Mouse (Mus musculus): ENCODE results near the gene Cux2.

Cux2 gene

DNA sequence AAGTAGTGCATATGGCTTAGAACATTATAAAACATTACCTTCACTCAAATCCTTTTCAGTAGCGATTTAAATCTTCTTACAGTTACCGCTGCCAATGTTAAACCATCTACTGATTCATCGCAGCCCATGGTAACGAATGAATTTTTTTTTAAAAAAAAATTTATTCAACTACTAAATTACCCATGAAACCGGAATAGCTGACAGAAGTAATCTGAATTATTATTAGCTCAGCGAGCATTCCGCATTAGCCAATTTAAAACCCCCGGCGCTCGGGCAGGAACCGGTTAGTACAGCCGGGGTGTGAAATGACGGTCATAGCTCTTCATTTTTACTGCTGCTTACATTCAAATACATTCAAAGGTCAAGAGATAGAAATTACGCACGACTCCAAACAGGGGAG lies 80.9 kb downstream of the Cux2 start:
- no peak for DNase-seq (ENCODE audit: extremely low read depth, insufficient read length, low spot score)

DNA sequence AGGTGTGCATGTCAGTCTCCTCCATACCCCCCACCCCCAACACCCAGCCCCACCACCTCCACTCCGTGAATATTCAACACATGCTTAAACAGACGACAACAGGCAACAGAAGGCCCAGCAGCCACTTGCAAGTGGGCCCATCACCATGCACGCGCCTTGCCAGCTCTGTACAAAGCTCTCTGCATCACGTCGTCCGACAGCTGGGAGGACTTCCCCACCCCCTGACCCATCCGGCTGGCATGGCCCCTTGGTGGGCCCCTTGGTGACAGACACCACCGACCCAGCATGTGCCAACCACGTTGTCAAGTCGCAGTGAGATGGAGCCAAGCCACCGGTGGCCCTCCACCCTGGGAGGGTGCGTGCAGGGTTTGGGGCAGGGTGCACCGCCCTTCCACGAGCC lies 81.5 kb downstream of the Cux2 start:
- DNase-seq (ENCODE audit: extremely low read depth, insufficient read length, low spot score) = no peak

DNA sequence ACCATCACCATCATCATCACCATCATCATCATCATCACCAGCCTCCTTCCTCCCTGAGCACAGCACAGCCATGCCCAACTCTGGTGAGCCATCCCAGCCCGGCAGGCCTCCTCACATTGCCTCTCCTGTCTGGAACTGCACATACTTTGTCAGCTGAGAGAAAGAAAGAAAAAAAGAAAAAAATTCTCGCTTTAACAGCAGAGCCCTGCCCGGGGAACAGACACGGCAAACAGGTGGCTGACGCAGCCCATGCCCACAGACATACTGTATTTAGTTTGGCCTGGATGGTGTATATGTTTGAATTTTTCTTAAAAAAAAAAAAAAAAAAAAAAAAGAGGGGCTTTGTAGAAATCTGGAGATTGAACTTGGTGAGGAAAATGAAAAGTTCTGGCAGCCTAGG lies 82.4 kb downstream of the Cux2 start:
- DNase-seq (ENCODE audit: extremely low read depth, insufficient read length, low spot score) = no peak

DNA sequence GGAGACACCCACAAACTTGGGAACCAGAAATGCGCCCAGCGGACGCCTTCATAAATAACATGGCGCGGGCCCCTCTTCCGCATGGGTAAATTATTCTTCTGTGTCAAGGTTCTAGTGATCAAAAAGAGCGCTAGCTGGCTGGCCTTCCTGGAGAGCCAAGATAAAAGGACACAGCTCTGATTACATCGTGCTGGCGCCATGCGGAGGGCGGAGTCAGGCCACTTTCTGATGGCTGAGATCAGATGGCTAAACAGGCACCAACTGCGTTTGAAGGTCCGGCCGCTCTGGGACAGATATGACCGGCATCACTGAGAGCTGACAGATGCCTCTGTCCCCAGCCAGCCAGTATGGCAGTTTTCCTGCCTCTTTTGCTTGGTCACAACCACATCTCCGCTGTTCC lies 83.0 kb downstream of the Cux2 start:
- no peak for DNase-seq (ENCODE audit: extremely low read depth, insufficient read length, low spot score)

DNA sequence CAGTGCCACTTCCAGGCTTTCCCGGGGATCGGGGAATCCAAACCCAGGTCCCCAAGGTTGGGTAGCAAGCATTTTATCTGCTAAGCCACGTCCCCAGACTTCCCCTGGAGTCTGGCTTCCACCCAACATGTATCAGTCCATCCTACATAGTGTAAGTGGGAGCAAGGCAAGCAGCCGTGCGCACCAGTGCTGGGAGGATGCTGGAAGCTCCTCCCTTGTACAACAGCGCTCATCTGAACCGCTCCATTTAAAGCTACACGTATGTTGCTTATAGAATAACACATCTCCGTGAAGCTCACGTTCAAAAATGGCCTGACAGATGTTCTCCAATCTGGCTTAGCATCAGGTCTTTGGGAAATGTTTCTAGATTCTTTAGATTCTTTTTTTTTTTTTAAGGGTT lies 86.9 kb downstream of the Cux2 start:
- DNase-seq (ENCODE audit: extremely low read depth, insufficient read length, low spot score) = no peak

DNA sequence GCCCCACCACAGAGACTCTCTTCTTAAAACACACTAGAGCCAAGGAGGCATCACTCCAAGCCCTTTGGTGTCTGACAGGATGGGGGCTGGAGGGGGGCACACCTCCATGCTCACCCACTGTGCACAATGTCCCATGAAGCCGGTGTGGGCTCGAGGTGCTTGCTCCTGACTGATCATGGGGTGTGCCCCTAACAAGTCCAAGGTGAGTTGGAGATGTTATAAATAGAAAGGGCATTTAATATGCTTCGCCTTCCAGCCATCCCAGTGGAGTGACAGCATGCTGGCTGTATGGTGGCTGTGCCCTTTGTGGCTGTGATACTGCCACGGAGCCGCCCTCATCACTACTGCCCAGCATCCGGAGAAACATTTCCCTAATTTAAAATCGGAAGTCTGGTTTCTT lies 87.5 kb downstream of the Cux2 start:
- DNase-seq (ENCODE audit: extremely low read depth, insufficient read length, low spot score) = no peak

DNA sequence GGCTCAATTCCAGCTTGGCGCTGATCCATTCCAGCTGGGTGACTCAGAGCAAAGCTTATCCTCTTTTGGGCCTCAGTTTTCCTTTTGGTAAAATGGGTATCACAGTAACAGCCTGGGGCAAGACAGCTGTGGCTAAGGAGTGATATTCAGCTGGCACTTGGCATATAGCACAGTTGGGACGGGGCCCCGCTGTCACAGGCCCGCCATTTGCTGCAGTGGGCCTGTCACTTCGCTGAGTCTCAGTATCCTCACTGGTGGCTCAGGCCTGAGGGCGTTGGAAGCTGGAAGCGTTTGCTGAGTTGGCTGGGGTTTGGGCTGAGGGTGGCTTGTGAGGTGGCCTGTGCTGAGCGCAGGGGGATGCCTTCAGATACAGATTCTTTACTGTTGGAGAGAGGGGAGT lies 88.6 kb downstream of the Cux2 start:
- DNase-seq (ENCODE audit: extremely low read depth, insufficient read length, low spot score) = no peak

DNA sequence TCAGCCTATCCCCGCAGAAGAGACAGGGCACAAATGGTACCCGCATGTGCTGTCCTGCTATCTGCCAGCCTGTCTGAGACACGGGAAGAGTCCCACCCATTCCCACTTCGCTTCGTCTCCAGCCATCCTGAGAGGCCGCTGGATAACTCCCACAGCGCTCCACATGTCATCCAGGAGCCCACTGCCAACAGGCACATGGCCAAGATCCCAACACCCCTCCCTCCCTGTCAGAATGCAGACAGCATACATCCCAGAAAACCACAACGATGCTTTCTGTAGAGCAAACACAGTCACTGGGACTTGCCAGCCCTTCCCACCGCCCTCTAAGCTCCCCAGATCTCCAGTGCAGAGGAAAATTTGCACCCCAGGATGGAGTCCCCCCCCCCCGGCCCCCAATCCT lies 90.2 kb downstream of the Cux2 start:
- DNase-seq (ENCODE audit: extremely low read depth, insufficient read length, low spot score) = no peak

DNA sequence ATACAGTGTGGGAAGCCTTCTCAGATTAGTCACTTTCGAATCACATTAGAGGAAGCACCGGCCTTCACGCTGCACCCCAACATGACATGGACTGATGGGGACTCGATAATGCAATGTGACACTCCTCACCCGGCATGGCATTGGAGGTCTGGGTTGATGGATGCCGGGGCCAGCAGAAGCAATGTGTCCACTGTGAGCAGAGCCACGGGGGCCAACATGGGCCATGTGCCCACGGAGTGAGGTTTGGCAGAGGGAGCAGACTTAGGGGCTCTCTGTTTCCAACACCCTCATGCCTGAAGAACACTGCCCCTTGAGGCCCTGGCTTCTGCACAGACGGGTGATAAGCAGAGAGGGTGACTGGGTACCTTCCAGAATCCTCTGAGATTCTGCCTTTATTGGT lies 91.4 kb downstream of the Cux2 start:
- no peak for DNase-seq (ENCODE audit: extremely low read depth, insufficient read length, low spot score)

DNA sequence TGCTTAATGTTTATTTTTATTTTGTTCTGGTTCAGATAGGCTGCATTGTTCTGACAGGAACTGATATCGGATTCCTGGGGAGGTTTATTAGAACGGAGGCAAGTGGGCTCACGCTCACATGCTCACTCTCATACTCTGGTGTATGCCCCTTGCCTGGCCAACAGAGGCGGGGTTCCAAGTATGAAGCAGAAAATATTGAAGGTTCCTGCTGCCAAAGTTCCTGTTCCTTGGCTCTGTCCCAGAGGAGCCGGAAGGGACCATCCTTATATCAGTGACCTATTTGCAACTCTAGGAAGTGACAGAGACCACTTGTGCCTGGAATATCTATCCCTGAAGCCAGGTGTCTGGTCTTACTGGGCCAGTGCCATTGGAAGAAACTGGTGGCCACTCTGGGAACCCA lies 94.1 kb downstream of the Cux2 start:
- DNase-seq (ENCODE audit: extremely low read depth, insufficient read length, low spot score) = no peak

DNA sequence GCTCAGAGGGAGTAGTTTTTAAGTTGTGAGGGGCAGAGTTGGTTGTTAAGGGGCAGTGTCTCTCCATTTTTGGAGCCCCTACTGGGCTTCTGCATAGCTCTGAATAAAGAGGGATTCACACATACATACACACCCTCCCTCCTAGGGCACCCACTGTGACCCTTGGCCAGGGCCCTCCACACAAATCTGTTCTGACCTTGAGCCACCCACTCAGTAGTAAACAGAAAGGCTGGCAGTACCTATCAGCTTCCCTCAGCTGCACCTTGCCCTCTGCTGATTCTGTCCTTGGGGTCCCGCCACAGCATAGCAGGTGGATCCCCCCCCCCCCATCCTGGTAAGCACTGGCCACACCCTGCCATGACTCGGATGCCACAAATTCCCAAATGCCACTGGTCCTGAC lies 99.7 kb downstream of the Cux2 start:
- DNase-seq (ENCODE audit: extremely low read depth, insufficient read length, low spot score) = no peak

DNA sequence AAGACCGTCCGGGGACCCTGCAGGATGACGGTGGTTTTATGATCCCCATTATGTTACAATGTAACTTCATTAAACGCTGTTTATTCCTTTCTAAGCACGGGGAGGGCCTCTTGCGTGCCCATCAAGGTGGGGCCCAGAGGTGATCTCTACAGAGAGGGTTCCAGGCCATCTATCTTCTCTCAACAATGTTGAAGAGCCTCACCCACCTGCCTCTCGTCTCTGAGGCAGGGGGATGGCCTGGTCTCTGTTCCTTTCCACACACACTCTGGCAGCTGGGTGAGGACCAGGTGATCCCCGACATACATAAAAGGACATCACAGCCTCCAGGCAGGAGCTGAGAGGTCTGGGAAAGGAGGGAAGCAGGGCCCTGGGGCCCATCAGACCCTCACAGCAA lies 100.9 kb downstream of the Cux2 start:
- no peak for DNase-seq (ENCODE audit: extremely low read depth, insufficient read length, low spot score)

DNA sequence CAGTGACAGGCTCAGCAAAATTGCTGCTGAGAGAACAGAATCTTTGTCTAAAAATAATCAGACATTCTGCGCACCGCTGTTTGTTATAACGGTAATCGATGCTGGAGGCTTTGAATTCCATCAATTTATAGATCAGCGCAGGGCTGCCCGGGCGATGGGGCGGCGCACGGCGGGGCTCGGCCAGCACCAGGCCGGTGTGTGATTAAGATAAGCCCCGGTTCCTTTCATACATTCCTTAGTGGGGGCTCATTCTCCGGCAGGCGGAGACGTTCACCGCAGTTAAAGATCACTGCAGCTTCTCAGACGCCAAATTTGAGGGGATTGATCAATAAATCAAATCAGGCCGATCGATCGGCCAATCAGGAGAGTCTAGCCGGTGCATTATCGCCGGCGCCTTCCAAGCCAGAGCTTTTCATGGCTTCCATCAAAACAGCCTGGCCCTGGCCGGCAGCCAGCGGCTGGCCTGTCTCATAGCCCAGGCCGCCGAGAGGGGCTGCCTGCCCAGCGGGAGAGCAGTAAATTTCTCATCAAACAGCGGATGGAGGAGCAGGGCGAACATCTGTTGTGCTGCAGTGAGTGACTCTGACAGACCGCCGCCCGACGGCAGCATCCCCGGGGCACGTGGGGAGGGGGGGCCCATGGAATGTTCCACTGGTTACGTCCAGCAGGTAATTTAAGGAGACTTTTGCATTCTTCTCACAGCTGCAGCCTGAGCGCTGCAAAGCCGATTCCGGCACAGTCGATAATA lies 101.4 kb downstream of the Cux2 start:
- no peak for DNase-seq (ENCODE audit: extremely low read depth, insufficient read length, low spot score)

DNA sequence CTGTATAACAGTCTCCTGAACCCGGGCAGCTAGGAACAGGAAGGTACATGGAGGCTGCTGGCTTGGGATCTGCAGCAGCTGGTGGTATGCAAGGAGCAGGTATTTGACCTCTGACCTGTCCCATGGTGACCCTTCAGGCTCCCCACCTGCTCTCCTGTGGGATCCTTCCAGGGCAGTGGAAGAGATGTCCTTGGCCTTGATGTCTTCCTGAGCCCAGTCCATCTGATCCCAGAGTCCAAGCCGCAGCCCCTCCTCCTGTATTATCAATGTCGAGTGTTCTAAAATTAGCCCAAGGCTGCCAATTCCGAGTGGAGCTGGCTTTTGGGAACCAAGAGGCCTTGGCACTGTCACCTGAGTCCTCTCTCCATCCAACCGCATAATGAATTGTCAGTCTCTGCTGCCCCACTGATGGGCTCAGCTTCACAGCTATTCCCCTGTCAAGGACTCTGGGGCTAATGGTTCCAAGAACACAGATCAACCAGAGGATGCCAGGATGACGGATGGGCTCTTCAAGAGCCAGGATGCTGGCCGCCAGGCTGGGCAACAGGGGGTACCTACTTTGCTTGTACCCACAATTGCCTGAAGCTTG lies 103.2 kb downstream of the Cux2 start:
- no peak for DNase-seq (ENCODE audit: extremely low read depth, insufficient read length, low spot score)

DNA sequence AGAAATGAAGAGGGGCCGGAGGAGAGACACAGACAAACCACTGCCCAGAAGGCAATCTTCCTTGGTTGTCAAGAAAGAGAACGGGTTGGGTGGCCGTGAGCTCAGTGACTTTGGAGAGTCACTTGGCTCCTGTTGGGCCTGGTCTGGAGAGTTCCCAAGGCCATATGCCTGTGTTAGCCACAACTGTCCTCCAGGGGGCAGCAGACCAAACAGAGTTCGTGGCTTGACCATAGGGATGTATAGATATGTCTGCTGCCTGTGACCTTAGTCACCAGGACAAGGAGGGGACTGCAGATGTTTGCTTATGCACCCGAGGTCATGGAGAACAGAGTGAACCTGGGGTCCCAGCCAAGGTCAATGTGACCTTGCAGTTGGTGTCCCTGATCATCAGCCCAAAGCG lies 104.1 kb downstream of the Cux2 start:
- DNase-seq (ENCODE audit: extremely low read depth, insufficient read length, low spot score) = no peak

DNA sequence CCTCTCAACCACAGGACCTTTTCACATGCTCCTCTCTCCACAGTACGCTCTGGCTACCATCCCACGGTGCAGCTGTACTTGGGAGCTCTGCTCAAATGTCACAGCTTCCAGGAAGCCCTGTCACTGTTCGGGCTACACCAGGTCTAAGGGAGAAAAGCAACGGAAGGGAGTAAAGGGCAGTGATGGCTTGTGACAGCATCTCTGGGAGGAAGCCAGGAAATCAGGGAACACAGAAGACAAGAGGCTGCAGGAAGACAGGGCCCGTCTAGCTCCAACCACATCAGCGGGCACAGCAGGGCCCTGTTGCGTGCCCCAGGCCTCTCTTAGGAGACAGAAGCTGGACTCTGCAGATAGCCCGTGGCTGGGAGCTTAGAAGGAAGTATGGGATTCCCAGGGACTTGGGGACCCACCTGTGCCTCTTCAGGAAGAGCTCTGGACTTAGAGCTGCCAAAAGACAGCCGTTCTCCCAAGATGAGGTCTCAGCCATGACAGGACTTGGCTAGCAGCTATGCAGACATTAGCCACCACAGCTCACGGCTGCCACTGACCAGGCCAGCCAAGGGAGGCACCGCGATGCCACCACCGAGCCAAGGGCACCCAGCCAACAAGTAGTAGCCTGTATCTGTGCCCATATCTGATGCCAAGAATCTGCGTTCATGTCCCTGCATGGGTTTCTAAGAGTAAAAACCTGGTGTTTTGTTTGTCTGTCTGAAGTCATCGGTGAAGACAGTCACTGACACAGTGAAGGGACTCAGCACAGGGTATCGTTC lies 105.7 kb downstream of the Cux2 start:
- DNase-seq (ENCODE audit: extremely low read depth, insufficient read length, low spot score) = no peak

DNA sequence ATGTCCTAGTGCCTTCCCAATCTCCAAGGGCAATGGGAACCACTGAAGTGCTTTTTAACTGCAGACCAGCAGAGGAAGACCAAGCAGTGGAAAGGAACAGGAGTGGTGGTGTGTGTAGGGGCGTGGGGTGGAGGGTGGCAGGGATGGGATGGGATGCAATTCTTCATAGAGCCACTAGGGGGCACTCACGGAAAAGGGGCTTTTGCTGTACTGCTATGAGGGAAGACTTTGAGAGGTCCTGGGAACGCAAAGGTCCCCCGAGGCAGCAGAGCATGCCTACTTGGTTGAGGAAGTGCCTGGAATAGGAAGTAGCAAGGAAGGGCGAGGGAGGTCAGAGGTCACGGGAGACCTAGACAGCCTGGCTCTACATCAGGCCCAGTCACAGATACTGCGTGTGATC lies 106.4 kb downstream of the Cux2 start:
- no peak for DNase-seq (ENCODE audit: extremely low read depth, insufficient read length, low spot score)

DNA sequence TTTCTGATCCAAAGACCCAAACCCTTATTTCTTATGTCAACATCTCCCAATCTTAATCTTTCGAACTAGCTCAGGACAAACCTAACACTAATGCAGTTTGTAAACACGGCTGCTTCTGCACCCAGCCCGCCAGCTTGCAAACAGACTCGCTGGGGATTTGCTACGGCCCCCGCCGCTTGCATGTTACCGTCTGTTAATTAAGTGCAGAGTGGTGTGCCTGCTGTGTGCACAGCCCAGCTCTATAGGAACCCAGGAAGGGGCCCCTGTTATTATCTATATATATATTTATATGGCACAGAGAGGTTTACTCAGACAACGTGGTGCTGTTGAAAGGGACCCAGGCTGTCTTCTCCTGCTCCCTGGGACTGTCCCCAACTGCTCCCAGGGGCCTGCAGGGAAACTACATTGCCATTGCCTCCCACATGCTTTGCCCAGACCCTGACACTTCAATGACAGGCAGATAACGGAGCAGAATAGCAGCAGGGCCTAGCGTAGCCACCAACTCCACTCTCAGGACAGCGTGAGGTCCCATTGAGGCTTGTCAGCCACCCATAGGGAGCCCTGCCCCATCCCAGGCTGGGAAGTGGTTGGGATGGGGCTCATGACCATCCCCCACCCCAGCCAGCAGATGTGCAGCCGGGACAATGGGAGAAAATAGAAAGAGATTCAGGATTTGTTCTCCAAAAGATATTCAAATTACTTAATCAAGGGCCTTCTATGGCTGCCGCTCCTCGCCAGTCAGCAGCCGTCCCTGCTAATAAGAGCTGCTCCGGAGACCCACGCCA lies 111.6 kb downstream of the Cux2 start:
- no peak for DNase-seq (ENCODE audit: extremely low read depth, insufficient read length, low spot score)

DNA sequence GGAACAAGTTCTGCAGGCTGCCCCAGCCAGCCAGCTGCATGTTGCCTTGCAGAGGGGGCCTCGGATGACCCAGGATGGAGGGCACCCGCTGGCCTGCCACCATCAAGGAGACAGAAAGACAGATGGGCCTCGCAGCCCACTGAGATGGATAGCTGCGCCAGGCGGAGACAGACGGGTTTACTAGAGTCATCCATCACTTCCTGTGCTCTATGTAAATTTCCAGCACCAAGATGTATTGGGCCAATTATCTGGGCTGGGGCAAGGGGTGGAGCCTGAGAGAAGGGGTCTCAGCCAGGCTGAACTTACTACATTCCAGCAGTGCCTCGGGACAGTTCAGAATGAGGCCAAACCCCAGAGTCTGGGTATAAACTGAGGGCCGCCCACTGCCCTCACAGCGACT lies 119.6 kb downstream of the Cux2 start:
- no peak for DNase-seq (ENCODE audit: extremely low read depth, insufficient read length, low spot score)

DNA sequence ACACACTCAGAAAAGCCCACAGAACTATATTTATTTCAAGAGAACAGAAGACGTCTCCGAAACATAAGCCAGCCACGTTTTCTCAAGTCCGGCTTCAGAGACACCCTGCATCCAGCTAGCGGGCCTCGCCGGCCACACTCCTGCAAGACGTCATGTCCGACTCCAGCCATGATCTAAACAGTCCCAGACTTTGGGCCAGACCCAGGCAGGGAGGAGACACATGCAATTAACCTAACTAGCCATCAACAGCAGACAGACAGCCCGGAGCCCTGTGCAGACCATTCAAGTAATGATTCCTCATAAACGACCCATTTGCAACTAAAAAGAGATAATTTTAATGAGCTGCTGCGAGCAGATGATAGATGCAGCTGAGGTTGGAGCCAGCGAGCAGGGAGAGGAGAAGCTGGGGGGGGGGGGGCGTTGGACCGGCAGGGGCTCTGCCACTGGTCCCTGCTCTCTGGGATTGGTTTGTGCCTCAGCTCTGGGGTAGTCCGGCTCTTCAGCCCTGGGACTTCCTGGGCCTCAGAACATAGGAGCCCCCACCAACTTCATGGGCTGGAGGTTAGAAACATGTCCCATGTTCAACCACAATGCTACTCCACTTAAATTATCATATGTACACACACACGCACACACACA lies 121.4 kb downstream of the Cux2 start:
- DNase-seq (ENCODE audit: extremely low read depth, insufficient read length, low spot score) = no peak

DNA sequence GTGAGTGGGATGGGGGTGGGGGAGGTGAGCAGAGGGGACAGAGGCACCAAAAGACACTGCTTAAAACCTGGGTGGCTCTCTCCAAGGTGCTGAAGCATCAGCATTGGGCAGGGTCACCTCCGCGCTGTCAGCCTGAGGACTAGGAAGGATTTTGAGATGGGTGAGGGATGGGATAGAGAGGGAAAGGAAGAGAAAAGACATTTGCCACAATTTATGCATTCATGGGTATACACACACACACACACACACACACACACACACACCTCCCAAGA lies 123.4 kb downstream of the Cux2 start:
- no peak for DNase-seq (ENCODE audit: extremely low read depth, insufficient read length, low spot score)

Measured in 3134 (cell line).